Mouse (Mus musculus) CH12.LX (cell line): ENCODE data around the gene Dad1. TPM values are rescaled to one million over a fixed set of nuclear protein-coding genes. Genes with fewer than 3 reads are reported as not detected.

ENCODE experiments used
- DNase-seq: peaks from one replicate; pipeline ENCODE4 v3.0.0-alpha.2; 2013; ENCODE audit errors: extremely low read depth
- H3K27ac ChIP-seq: 2 replicates; pipeline ENCODE4 v1.5.1; 2012; ENCODE audit warnings: low read depth, mild to moderate bottlenecking, control low read depth, moderate library complexity; ENCODE audit not compliant: insufficient read depth
- H3K27me3 ChIP-seq: replicated peaks from 2 replicates; pipeline ENCODE3; 2012; ENCODE audit warnings: inconsistent platforms
- H3K36me3 ChIP-seq, 2 experiments: replicated peaks in 1 of 2; 2 replicates each; pipeline versions ENCODE3 to v1.6.1; 2012; ENCODE audit warnings: inconsistent platforms in 1 of 2, low read length in 1 of 2, mild to moderate bottlenecking in 1 of 2, mixed read lengths in 1 of 2, moderate library complexity in 1 of 2; ENCODE audit not compliant: control insufficient read depth in 1 of 2, insufficient read depth in 1 of 2
- H3K4me1 ChIP-seq, 2 experiments: 2 replicates each; pipeline ENCODE4 v1.6.1; 2012; ENCODE audit warnings: inconsistent platforms in 1 of 2, moderate library complexity in 1 of 2; ENCODE audit not compliant: insufficient read depth in 2 of 2, control insufficient read depth in 1 of 2
- H3K4me2 ChIP-seq: 2 replicates; pipeline ENCODE4 v1.6.1; 2012; ENCODE audit warnings: low read depth, mild to moderate bottlenecking, control low read depth; ENCODE audit not compliant: poor library complexity, insufficient read depth, severe bottlenecking
- H3K4me3 ChIP-seq, 3 experiments: fragments of 150-350 bp in 1 of 3; sonication (generic) in 1 of 3; replicated peaks in 1 of 3; 2 replicates each; pipeline versions ENCODE3 to v1.5.1; 2011 to 2012; ENCODE audit warnings: low read depth in 2 of 3, low read length in 2 of 3, mild to moderate bottlenecking in 2 of 3, moderate library complexity in 2 of 3, control low read depth in 1 of 3, improper control_type of control experiment in 1 of 3, inconsistent platforms in 1 of 3, mixed read lengths in 1 of 3; ENCODE audit not compliant: poor library complexity in 1 of 3
- H3K79me2 ChIP-seq: replicated peaks from 2 replicates; pipeline ENCODE4 v1.6.1; 2012; ENCODE audit warnings: mild to moderate bottlenecking, moderate library complexity; ENCODE audit not compliant: control insufficient read depth, poor library complexity, insufficient read depth, severe bottlenecking; ENCODE audit errors: extremely low read depth
- H3K9ac ChIP-seq: 2 replicates; pipeline ENCODE4 v1.6.1; 2012; ENCODE audit warnings: low read depth, mild to moderate bottlenecking, control low read depth, moderate library complexity; ENCODE audit not compliant: insufficient read depth
- H3K9me3 ChIP-seq: replicated peaks from 2 replicates; pipeline ENCODE3; 2012; ENCODE audit warnings: low read length, inconsistent platforms, mixed read lengths
- E2F4 ChIP-seq: IDR thresholded peaks from 2 replicates; pipeline ENCODE4 v1.6.1; 2011; ENCODE audit warnings: low read depth, low read length, improper control_type of control experiment; ENCODE audit not compliant: insufficient replicate concordance
- UBTF ChIP-seq: IDR thresholded peaks from 2 replicates; pipeline ENCODE4 v1.6.1; 2012; ENCODE audit warnings: low read depth, mild to moderate bottlenecking, inconsistent platforms, low read length, improper control_type of control experiment, moderate library complexity
- dilution Hi-C: fragments of 300-500 bp; cut with MboI; formaldehyde crosslinking; loops from 2 replicates; pipeline ENCODE4 v1.14.3; 2020; ENCODE audit warnings: low sequenced_read_pairs; ENCODE audit not compliant: extremely low pct_unique_long_range_greater_than_20kb, extremely low pct_ligation_motif_present
- in situ Hi-C: fragments of 300-500 bp; cut with MboI; formaldehyde crosslinking; loops from 3 replicates; pipeline ENCODE4 v1.14.3; 2019; ENCODE audit warnings: low sequenced_read_pairs, low pct_ligation_motif_present, low pct_unique_long_range_greater_than_20kb, mixed read lengths
- polyA plus RNA-seq: library from polyadenylated mRNA; unstranded; fragments of >175 nt; gene quantifications from 2 replicates; pipeline ENCODE4 v1.2.1, GENCODE M21; 2012; ENCODE audit warnings: low read depth; ENCODE audit not compliant: insufficient read length
- total RNA-seq, 2 experiments: library from RNA; depleted of rRNA; stranded (reverse); fragments of 300-350 nt in 1 of 2; fragments of >200 nt in 1 of 2; gene quantifications; 2 replicates each; pipeline ENCODE4 v1.2.3; 2012 to 2014

The Dad1 gene
- total and polyA plus RNA-seq, 3 experiments = 161 to 287 (median 279) TPM

- no peaks in the 10 kb centered on the region for H3K79me2 ChIP-seq
- H3K4me2 ChIP-seq = no peak overlapping the region
- no peak overlapping the region for H3K9ac ChIP-seq
- H3K36me3 ChIP-seq = no peaks in the 10 kb centered on the region
- in situ Hi-C loops (no loop called here), dilution Hi-C loops (no loop called here)
- peaks cover 4% of the 10 kb centered on the region for H3K27me3 ChIP-seq
- H3K9me3 ChIP-seq = no peaks in the 10 kb centered on the region
- H3K4me3 ChIP-seq = no peak overlapping the region
- TF ChIP-seq UBTF (no peak), E2F4 (no peak)
- no peak overlapping the region for H3K27ac ChIP-seq
- DNase-seq = no peak
- H3K4me1 ChIP-seq = no peaks in the 10 kb centered on the region
Measured at GRCm38 (mm10) chr14:54187211-54187610, 66.7 kb downstream of the Dad1 start.

Other genes starting within 250 kb of the Dad1 start
- 13.4 and 19.8 TPM in 2 replicates for gene Abhd4, start 84 bp upstream of the Dad1 start, total RNA-seq (2012; rRNA removed)
- 13.4 and 15.9 TPM in 2 replicates for gene Abhd4, start 84 bp upstream of the Dad1 start, total RNA-seq (2014; rRNA removed)
- gene Abhd4, start 84 bp upstream of the Dad1 start, polyA plus RNA-seq = 22.0 and 23.0 TPM in 2 replicates
- gene Olfr49, start 30.8 kb upstream of the Dad1 start, total RNA-seq (2012; rRNA removed) = not detected in 2 replicates
- not detected in 2 replicates for gene Olfr49, start 30.8 kb upstream of the Dad1 start, total RNA-seq (2014; rRNA removed)
- 0.07 TPM in 2 replicates for gene Olfr49, start 30.8 kb upstream of the Dad1 start, polyA plus RNA-seq
- 37.3 and 38.8 TPM in 2 replicates for gene Oxa1l, start 106.7 kb upstream of the Dad1 start, total RNA-seq (2012; rRNA removed)
- 34.6 and 34.7 TPM in 2 replicates for gene Oxa1l, start 106.7 kb upstream of the Dad1 start, total RNA-seq (2014; rRNA removed)
- 88.9 and 111 TPM in 2 replicates for gene Oxa1l, start 106.7 kb upstream of the Dad1 start, polyA plus RNA-seq
- gene Slc7a7, start 163.7 kb upstream of the Dad1 start, total RNA-seq (2012; rRNA removed) = 43.3 and 50.4 TPM in 2 replicates
- 23.8 and 27.8 TPM in 2 replicates for gene Slc7a7, start 163.7 kb upstream of the Dad1 start, total RNA-seq (2014; rRNA removed)
- gene Slc7a7, start 163.7 kb upstream of the Dad1 start, polyA plus RNA-seq = 40.0 and 45.4 TPM in 2 replicates
- 309 and 328 TPM in 2 replicates for gene Mrpl52, start 172.8 kb upstream of the Dad1 start, total RNA-seq (2012; rRNA removed)
- 87.9 and 97.1 TPM in 2 replicates for gene Mrpl52, start 172.8 kb upstream of the Dad1 start, total RNA-seq (2014; rRNA removed)
- 230 and 281 TPM in 2 replicates for gene Mrpl52, start 172.8 kb upstream of the Dad1 start, polyA plus RNA-seq
- 0.08 and 0.17 TPM in 2 replicates for gene Mmp14, start 177.5 kb upstream of the Dad1 start, total RNA-seq (2012; rRNA removed)
- gene Mmp14, start 177.5 kb upstream of the Dad1 start, total RNA-seq (2014; rRNA removed) = 0.08 and 0.11 TPM in 2 replicates
- gene Mmp14, start 177.5 kb upstream of the Dad1 start, polyA plus RNA-seq = 0.10 TPM in 1 of 2 replicates, not detected in the other
- 51.4 and 60.0 TPM in 2 replicates for gene Lrp10, start 210.0 kb upstream of the Dad1 start, total RNA-seq (2012; rRNA removed)
- gene Lrp10, start 210.0 kb upstream of the Dad1 start, total RNA-seq (2014; rRNA removed) = 27.9 and 28.7 TPM in 2 replicates
- gene Lrp10, start 210.0 kb upstream of the Dad1 start, polyA plus RNA-seq = 64.1 and 79.8 TPM in 2 replicates
- 0.08 and 0.29 TPM in 2 replicates for gene Rem2, start 222.0 kb upstream of the Dad1 start, total RNA-seq (2012; rRNA removed)
- not detected in 2 replicates for gene Rem2, start 222.0 kb upstream of the Dad1 start, total RNA-seq (2014; rRNA removed)
- 0.18 TPM in 1 of 2 replicates, not detected in the other for gene Rem2, start 222.0 kb upstream of the Dad1 start, polyA plus RNA-seq